Mouse (Mus musculus): ENCODE results near the gene Angptl4. TPM values are rescaled to one million over a fixed set of nuclear protein-coding genes. Genes with fewer than 3 reads are reported as not detected.

Gene Angptl4
- total and polyA plus RNA-seq, 3 experiments = 6.3 to 12.2 (median 8.0) TPM

DNA sequence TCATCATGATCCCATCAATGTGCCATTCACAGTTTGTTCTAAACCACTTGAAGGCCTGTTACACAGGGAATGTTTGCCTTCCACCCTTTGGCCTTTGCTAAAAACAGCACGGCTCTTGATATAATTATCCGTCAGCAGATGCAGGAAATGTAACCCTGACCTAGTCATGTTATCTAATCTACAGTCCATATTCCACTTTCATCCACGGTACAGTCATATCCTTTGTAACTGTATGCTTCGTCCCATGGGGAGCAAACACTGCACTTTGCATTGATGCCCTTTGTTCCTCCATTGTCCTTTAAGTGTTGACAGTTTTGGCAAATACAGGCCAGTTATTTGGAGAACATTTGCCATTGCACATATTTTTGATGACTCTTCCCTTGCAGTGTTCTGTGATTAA lies 7.1 kb upstream of the Angptl4 start:
- Histone ChIP-seq H3K9me3 (replicated peaks; ENCODE audit: low read length) (no peaks in the 10 kb centered on the region), H3K4me2 (ENCODE audit: insufficient read depth, low read depth, poor library complexity, severe bottlenecking) (no peak overlapping the region), H3K4me1 (ENCODE audit: control insufficient read depth in 1 of 2, insufficient read depth in 2 of 2) (no peaks in the 10 kb centered on the region), H3K79me2 (replicated peaks; ENCODE audit: control insufficient read depth, extremely low read depth, insufficient read depth, poor library complexity, severe bottlenecking) (no peaks in the 10 kb centered on the region), H3K36me3 (replicated peaks in 1 of 2; ENCODE audit: control insufficient read depth in 1 of 2, insufficient read depth in 1 of 2, low read length in 1 of 2) (no peaks in the 10 kb centered on the region), H3K27me3 (replicated peaks) (peaks cover 10% of the 10 kb centered on the region), H3K4me3 (replicated peaks in 1 of 3; ENCODE audit: low read depth in 2 of 3, low read length in 2 of 3, poor library complexity in 1 of 3) (no peak overlapping the region), H3K27ac (ENCODE audit: insufficient read depth, low read depth) (no peak overlapping the region), H3K9ac (ENCODE audit: insufficient read depth, low read depth) (no peak overlapping the region)
- no peak for DNase-seq (ENCODE audit: extremely low read depth)
- dilution Hi-C loops (cut with MboI; ENCODE audit: extremely low pct_ligation_motif_present, extremely low pct_unique_long_range_greater_than_20kb, low sequenced_read_pairs) = no loop called here
- in situ Hi-C loops (cut with MboI; ENCODE audit: low pct_ligation_motif_present, low pct_unique_long_range_greater_than_20kb, low sequenced_read_pairs) = no loop called here
- TF ChIP-seq MAFK (IDR thresholded peaks at IDR 0.05; ENCODE audit: insufficient replicate concordance, low read length) (no peak), NRF1 (IDR thresholded peaks at IDR 0.05; ENCODE audit: low read depth, low read length) (no peak), RAD21 (IDR thresholded peaks at IDR 0.05; ENCODE audit: low read depth, low read length) (no peak), HCFC1 (IDR thresholded peaks at IDR 0.05; ENCODE audit: low read depth, low read length) (no peak), JUN (IDR thresholded peaks at IDR 0.05; ENCODE audit: insufficient read depth, low read depth, low read length) (no peak), NELFE (IDR thresholded peaks at IDR 0.05; ENCODE audit: low read depth, low read length) (no peak), KAT2A (IDR thresholded peaks at IDR 0.05; ENCODE audit: insufficient replicate concordance, low read length) (no peak), ZC3H11A (IDR thresholded peaks at IDR 0.05; ENCODE audit: low read depth, low read length) (no peak), UBTF (IDR thresholded peaks at IDR 0.05; ENCODE audit: low read depth, low read length) (no peak), PAX5 (IDR thresholded peaks at IDR 0.05; ENCODE audit: low read length) (no peak)

DNA sequence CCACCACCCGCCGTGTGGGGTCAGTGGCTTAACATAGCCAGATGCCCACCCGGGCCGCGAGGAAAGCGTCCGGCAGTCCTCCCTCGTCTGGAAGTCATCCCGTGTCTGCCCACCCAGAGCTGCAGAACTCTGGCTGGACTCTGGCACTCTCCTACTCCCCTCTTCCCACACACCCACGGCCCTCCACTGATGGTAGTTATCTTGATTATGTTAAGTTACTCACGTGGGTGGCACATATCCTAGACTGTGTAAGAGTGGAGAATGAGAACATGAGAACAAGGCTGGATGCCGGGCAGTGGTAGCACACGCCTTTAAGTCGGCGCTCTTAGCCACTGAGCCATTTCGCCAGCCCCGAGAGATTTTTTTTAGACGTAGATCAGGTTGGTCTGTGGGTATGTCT lies 4.7 kb upstream of the Angptl4 start:
- no peak overlapping the region for H3K9ac ChIP-seq (ENCODE audit: insufficient read depth, low read depth)
- H3K4me2 ChIP-seq (ENCODE audit: insufficient read depth, low read depth, poor library complexity, severe bottlenecking) = no peak overlapping the region
- DNase-seq (ENCODE audit: extremely low read depth) = no peak
- dilution Hi-C loops (cut with MboI; ENCODE audit: extremely low pct_ligation_motif_present, extremely low pct_unique_long_range_greater_than_20kb, low sequenced_read_pairs) = no loop called here
- H3K9me3 ChIP-seq (replicated peaks; ENCODE audit: low read length) = no peaks in the 10 kb centered on the region
- H3K4me1 ChIP-seq (ENCODE audit: control insufficient read depth in 1 of 2, insufficient read depth in 2 of 2) = peaks cover 5 to 8% of the 10 kb centered on the region in 2 experiments; a peak in 3 of 4 replicates
- no peak overlapping the region for H3K27ac ChIP-seq (ENCODE audit: insufficient read depth, low read depth)
- no peaks in the 10 kb centered on the region for H3K36me3 ChIP-seq (replicated peaks in 1 of 2; ENCODE audit: control insufficient read depth in 1 of 2, insufficient read depth in 1 of 2, low read length in 1 of 2)
- TF ChIP-seq EP300 (IDR thresholded peaks at IDR 0.05; ENCODE audit: low read length) = no peak
- no peak for TF ChIP-seq NRF1 (IDR thresholded peaks at IDR 0.05; ENCODE audit: low read depth, low read length)
- TF ChIP-seq ETS1 (conservative IDR thresholded peaks at IDR 0.05; ENCODE audit: low read depth, low read length) = no peak
- TF ChIP-seq USF1 (IDR thresholded peaks at IDR 0.05; ENCODE audit: low read depth, low read length) = no peak
- in situ Hi-C loops (cut with MboI; ENCODE audit: low pct_ligation_motif_present, low pct_unique_long_range_greater_than_20kb, low sequenced_read_pairs) = no loop called here
- peaks cover 22% of the 10 kb centered on the region for H3K27me3 ChIP-seq (replicated peaks)
- no peaks in the 10 kb centered on the region for H3K79me2 ChIP-seq (replicated peaks; ENCODE audit: control insufficient read depth, extremely low read depth, insufficient read depth, poor library complexity, severe bottlenecking)
- no peak overlapping the region for H3K4me3 ChIP-seq (replicated peaks in 1 of 3; ENCODE audit: low read depth in 2 of 3, low read length in 2 of 3, poor library complexity in 1 of 3)

DNA sequence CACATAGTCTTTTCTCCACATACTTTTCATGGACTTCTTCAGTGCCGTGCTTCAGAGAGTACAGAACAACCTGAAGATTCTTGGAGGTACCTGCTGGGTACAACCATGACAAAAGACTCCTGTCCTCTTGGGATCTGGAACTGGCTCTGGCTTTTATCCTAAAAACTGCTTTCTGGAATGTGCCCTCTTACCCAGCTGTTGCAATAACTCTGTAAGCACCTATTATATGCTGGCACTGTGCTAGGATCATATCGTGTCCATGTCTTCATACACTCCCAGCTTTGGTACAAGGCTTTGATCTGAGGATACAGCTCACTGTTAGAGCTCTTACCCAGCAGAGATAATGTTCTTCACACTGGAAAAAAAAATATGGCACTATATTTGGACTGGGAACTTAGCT lies 3.3 kb upstream of the Angptl4 start:
- no peak for DNase-seq (ENCODE audit: extremely low read depth)
- in situ Hi-C loops (cut with MboI; ENCODE audit: low pct_ligation_motif_present, low pct_unique_long_range_greater_than_20kb, low sequenced_read_pairs) = no loop called here
- no peak for TF ChIP-seq GABPA (IDR thresholded peaks at IDR 0.05; ENCODE audit: insufficient replicate concordance, low read depth, low read length)
- no peak for TF ChIP-seq MAX (IDR thresholded peaks at IDR 0.05; ENCODE audit: low read length)
- TF ChIP-seq BHLHE40 (IDR thresholded peaks at IDR 0.05; ENCODE audit: low read depth, low read length) = no peak
- TF ChIP-seq TBP (conservative IDR thresholded peaks at IDR 0.05; ENCODE audit: low read depth, low read length) = no peak
- no peak for TF ChIP-seq SIN3A (IDR thresholded peaks at IDR 0.05; ENCODE audit: low read length)
- no peak for TF ChIP-seq MAFK (IDR thresholded peaks at IDR 0.05; ENCODE audit: insufficient replicate concordance, low read length)
- TF ChIP-seq E2F4 (IDR thresholded peaks at IDR 0.05; ENCODE audit: insufficient replicate concordance, low read depth, low read length) = no peak
- TF ChIP-seq KAT2A (IDR thresholded peaks at IDR 0.05; ENCODE audit: insufficient replicate concordance, low read length) = no peak
- TF ChIP-seq USF1 (IDR thresholded peaks at IDR 0.05; ENCODE audit: low read depth, low read length) = no peak
- no peak for TF ChIP-seq RCOR1 (conservative IDR thresholded peaks at IDR 0.05; ENCODE audit: low read depth, low read length)
- no peak for TF ChIP-seq MEF2A (IDR thresholded peaks at IDR 0.05; ENCODE audit: borderline replicate concordance, low read depth, low read length)
- TF ChIP-seq JUND (conservative IDR thresholded peaks at IDR 0.05; ENCODE audit: low read depth, low read length) = no peak
- no peak for TF ChIP-seq JUN (IDR thresholded peaks at IDR 0.05; ENCODE audit: insufficient read depth, low read depth, low read length)
- TF ChIP-seq ETS1 (conservative IDR thresholded peaks at IDR 0.05; ENCODE audit: low read depth, low read length) = no peak
- no peak for TF ChIP-seq ZMIZ1 (IDR thresholded peaks at IDR 0.05; ENCODE audit: low read depth, low read length)
- TF ChIP-seq SMC3 (IDR thresholded peaks at IDR 0.05; ENCODE audit: low read depth, low read length) = no peak
- no peak for TF ChIP-seq EP300 (IDR thresholded peaks at IDR 0.05; ENCODE audit: low read length)
- TF ChIP-seq RAD21 (IDR thresholded peaks at IDR 0.05; ENCODE audit: low read depth, low read length) = no peak
- no peak for TF ChIP-seq TCF12 (IDR thresholded peaks at IDR 0.05; ENCODE audit: low read depth, low read length)

More for the DNA sequence above, 3.3 kb upstream of the Angptl4 start:
- Histone ChIP-seq H3K9ac (ENCODE audit: insufficient read depth, low read depth) (no peak overlapping the region), H3K36me3 (replicated peaks in 1 of 2; ENCODE audit: control insufficient read depth in 1 of 2, insufficient read depth in 1 of 2, low read length in 1 of 2) (no peaks in the 10 kb centered on the region), H3K4me1 (ENCODE audit: control insufficient read depth in 1 of 2, insufficient read depth in 2 of 2) (peaks cover 8 to 18% of the 10 kb centered on the region in 2 experiments; a peak in 3 of 4 replicates), H3K27ac (ENCODE audit: insufficient read depth, low read depth) (no peak overlapping the region), H3K9me3 (replicated peaks; ENCODE audit: low read length) (no peaks in the 10 kb centered on the region), H3K4me3 (replicated peaks in 1 of 3; ENCODE audit: low read depth in 2 of 3, low read length in 2 of 3, poor library complexity in 1 of 3) (no peak overlapping the region), H3K27me3 (replicated peaks) (peaks cover 22% of the 10 kb centered on the region), H3K79me2 (replicated peaks; ENCODE audit: control insufficient read depth, extremely low read depth, insufficient read depth, poor library complexity, severe bottlenecking) (no peaks in the 10 kb centered on the region), H3K4me2 (ENCODE audit: insufficient read depth, low read depth, poor library complexity, severe bottlenecking) (no peak overlapping the region)
- dilution Hi-C loops (cut with MboI; ENCODE audit: extremely low pct_ligation_motif_present, extremely low pct_unique_long_range_greater_than_20kb, low sequenced_read_pairs) = no loop called here
